Mouse (Mus musculus) forebrain, embryonic 11.5 days (tissue): ENCODE measurements at regions not wholly inside any gene's neighbourhood (a gene's known extent, or its start where the extent isn't known, plus 50 kb on each side); places are given as distances from the start of the nearest gene placed in this dataset. TPM values are rescaled to one million over a fixed set of nuclear protein-coding genes. Genes with fewer than 3 reads are reported as not detected.

Source experiments
- ATAC-seq: fragments of 200-750 bp; cut with Nextera tagmentation; replicated peaks from 2 replicates; pipeline ENCODE4 v1.8.0; 2017; ENCODE audit warnings: moderate TSS enrichment; ENCODE audit not compliant: low FRiP score
- DNase-seq: peaks from one replicate; pipeline ENCODE4 v3.0.0-alpha.2; 2017; ENCODE audit warnings: low spot score
- H3K27ac ChIP-seq: fragments of 300-500 bp; sonication (generic); 2 replicates; pipeline ENCODE4 v1.5.1; 2014; ENCODE audit warnings: low read depth, low read length
- H3K27me3 ChIP-seq: fragments of 300-500 bp; sonication (generic); 2 replicates; pipeline ENCODE4 v1.6.1; 2014; ENCODE audit warnings: mild to moderate bottlenecking, low read length, mixed read lengths; ENCODE audit not compliant: control insufficient read depth, insufficient read depth
- H3K36me3 ChIP-seq: fragments of 300-500 bp; sonication (generic); 2 replicates; pipeline ENCODE4 v1.6.1; 2014; ENCODE audit warnings: mild to moderate bottlenecking, low read length, moderate library complexity, mixed read lengths; ENCODE audit not compliant: control insufficient read depth, insufficient read depth
- H3K4me1 ChIP-seq: fragments of 300-500 bp; sonication (generic); replicated peaks from 2 replicates; pipeline ENCODE4 v1.6.1; 2014; ENCODE audit warnings: low read length, mixed read lengths; ENCODE audit not compliant: control insufficient read depth, insufficient read depth
- H3K4me2 ChIP-seq: fragments of 300-500 bp; sonication (generic); 2 replicates; pipeline ENCODE4 v1.6.1; 2014; ENCODE audit warnings: low read depth, mild to moderate bottlenecking, low read length, moderate library complexity, mixed read lengths; ENCODE audit not compliant: severe bottlenecking
- H3K4me3 ChIP-seq: fragments of 300-500 bp; sonication (generic); 2 replicates; pipeline ENCODE4 v1.5.1; 2014; ENCODE audit warnings: low read depth, low read length
- H3K9ac ChIP-seq: fragments of 300-500 bp; sonication (generic); 2 replicates; pipeline ENCODE4 v1.6.1; 2014; ENCODE audit warnings: low read length
- H3K9me3 ChIP-seq: fragments of 300-500 bp; sonication (generic); 2 replicates; pipeline ENCODE4 v1.6.1; 2016; ENCODE audit warnings: low read length, mixed read lengths; ENCODE audit not compliant: control insufficient read depth
- WGBS: fragments of 180-500 bp; shearing (Covaris S2); extraction: QIAGEN DNeasy Blood & Tissue Kit; methylation state at CpG from one replicate; pipeline ENCODE4 v1.1.7; 2014; 5-methylcytosine and 5-hydroxymethylcytosine counted together
- microRNA-seq: library from miRNA; unstranded; fragments of <30 nt; microRNA quantifications from one replicate; pipeline ENCODE4, GENCODE M21; 2016; ENCODE audit not compliant: insufficient number of aligned reads

DNA sequence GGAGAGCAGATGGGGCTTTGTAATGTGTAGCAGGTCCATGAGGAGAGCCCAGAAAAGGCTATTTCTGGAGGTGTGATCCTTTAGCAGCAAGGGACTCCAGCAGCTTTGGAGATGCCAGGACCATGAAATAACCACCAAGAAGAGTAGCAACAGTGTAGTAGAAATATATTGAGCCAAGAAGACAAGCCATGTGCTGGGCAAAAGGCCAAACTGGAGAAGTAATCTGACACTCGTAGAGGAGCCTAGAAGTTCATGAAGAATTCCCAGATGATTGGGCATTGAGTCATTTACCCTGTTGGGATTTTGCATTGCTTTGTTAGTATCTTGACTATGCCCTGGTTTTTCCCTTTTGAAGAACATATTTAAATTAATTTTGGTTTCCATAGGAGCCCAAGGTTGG is 271.3 kb upstream of the Slitrk5 start:
- DNase-seq, result no peak
- no peaks in the 10 kb centered on the region for H3K9me3 ChIP-seq
- ATAC-seq, result no peak

DNA sequence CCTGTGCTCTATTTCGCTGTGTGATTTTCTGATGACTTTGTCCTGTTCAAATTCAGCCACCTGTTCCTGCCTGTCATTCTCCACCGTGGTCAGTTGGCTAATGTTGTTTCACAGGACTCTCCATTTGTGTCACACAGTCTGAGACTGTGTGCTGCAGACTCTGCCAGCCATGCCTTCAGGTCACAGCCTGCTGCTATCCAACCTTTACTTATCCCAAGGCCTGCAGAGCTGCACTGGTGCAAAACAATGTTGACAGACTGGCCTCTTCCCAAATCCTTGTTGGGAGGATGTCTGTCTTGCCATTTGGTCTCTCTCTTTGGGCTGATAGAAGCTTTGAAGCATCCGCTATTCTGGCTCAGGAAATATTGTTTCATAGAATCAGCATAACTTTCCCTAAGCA is 261.4 kb upstream of the Slitrk5 start:
- Histone ChIP-seq H3K4me1 (no peaks in the 10 kb centered on the region), H3K27ac (no peak overlapping the region), H3K9me3 (no peaks in the 10 kb centered on the region), H3K36me3 (no peaks in the 10 kb centered on the region), H3K4me3 (no peak overlapping the region), H3K9ac (no peak overlapping the region), H3K27me3 (no peaks in the 10 kb centered on the region), H3K4me2 (no peak overlapping the region)
- ATAC-seq (no peak), DNase-seq (no peak)
- 94% methylated on average over 3 of the region's 3 CpGs for WGBS

More for the DNA sequence above, 271.3 kb upstream of the Slitrk5 start:
- H3K4me3 ChIP-seq, result no peak overlapping the region
- WGBS, result 95% methylated on average over 1 of the region's 1 CpGs
- H3K36me3 ChIP-seq, result no peaks in the 10 kb centered on the region
- no peaks in the 10 kb centered on the region for H3K4me1 ChIP-seq
- no peak overlapping the region for H3K4me2 ChIP-seq
- no peak overlapping the region for H3K9ac ChIP-seq
- H3K27ac ChIP-seq, result no peak overlapping the region
- no peaks in the 10 kb centered on the region for H3K27me3 ChIP-seq

DNA sequence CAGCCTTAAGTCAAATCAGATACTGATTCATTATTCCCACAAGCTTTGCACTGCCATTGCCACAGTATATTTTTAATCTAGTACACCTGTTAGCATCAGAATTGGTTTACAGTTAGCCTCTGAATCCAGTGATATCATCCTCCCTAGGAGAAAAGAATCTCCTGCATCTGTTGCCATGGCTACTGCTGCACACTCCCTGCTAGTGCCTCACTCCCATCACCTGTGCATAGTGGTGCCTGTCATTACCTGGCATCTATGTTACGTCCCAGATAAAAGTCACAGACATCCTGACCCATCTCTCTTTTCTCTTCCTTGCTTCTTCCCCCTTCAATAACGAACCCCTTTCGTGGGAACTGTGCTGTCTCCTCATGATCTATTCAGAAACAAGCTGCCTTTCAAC is 256.4 kb upstream of the Slitrk5 start:
- WGBS, result 64% methylated on average over 3 of the region's 3 CpGs
- Histone ChIP-seq H3K4me1 (no peaks in the 10 kb centered on the region), H3K27me3 (no peaks in the 10 kb centered on the region), H3K36me3 (no peaks in the 10 kb centered on the region), H3K9ac (no peak overlapping the region), H3K4me2 (no peak overlapping the region), H3K9me3 (no peaks in the 10 kb centered on the region), H3K4me3 (no peak overlapping the region), H3K27ac (no peak overlapping the region)
- no peak for DNase-seq
- ATAC-seq, result no peak

DNA sequence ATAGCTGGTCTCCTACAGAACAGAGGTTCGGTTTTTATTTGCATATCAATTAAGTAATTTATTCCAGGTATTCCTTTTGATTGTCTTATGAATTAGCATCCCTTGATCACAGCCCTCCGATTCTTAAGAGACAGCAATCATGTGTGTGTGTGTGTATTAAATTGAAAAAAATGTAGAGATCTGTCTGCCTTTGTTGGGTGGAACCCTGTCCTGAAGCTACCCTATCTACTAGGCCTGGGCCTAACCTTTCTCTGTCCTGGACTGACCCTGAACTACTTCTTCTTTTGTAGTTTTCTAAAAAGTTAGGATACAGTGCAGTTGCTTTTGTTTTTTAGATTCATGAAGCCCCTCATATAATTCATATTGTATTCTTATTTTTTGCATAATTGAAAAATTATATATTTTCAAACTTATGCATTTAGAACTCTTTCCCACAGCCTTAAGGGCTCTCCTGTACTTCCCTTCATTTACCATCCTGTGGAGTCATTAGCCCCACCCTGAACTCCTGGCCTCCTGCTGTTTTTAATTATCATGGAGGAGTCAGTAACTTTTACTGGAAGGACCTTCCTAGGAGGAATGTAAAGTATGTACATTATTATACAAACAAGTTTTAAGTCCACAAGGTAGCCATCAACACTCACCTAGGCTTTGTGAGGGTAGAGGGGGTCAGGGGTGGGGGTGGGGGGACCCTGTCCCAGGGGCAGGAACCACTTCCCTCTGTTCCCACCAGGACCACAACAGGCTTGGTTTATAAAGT is 245.6 kb upstream of the Slitrk5 start:
- Histone ChIP-seq H3K9ac (no peak overlapping the region), H3K27me3 (no peaks in the 10 kb centered on the region), H3K4me1 (no peaks in the 10 kb centered on the region), H3K9me3 (no peaks in the 10 kb centered on the region), H3K4me2 (no peak overlapping the region), H3K4me3 (no peak overlapping the region), H3K27ac (no peak overlapping the region), H3K36me3 (no peaks in the 10 kb centered on the region)
- DNase-seq (no peak), ATAC-seq (no peak)
- WGBS, result 85% methylated on average over 2 of the region's 2 CpGs

Small RNA genes in the stretch of these regions (microRNA-seq; reads per million reads assigned to microRNA genes)
- not detected for gene Gm22802
